Mouse (Mus musculus) 3T3-L1 (cell line): ENCODE data around the gene Hck.

Source experiments
- DNase-seq: peaks from one replicate; pipeline ENCODE4 v3.0.0-alpha.2; 2015; ENCODE audit warnings: low read depth, low spot score

Hck gene

GRCm38 (mm10) chr2:153151026-153151425, 42.8 kb downstream of the Hck start:
- no peak for DNase-seq

GRCm38 (mm10) chr2:153151926-153152665, 43.8 kb downstream of the Hck start:
- DNase-seq, result no peak

DNA sequence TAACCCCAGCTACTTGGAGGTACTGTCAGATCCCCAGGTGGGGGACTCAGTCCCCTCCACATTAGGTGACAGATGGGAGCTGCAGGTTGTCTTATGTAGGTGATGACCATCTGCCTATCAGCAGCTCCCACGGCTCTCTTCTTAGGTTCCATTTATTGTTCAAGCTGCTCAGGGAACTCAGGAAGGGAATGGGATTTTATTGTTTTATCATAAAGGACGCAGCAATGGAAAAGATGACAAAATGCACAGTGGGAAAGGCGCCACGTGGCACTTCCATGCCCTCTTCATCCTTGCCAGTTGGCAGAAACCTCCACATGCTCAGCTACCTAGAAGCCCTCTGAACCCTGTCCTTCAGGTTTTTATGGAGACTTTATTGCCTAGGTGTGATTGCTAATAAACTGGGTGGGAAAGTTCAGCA, 44.8 kb downstream of the Hck start:
- no peak for DNase-seq

DNA sequence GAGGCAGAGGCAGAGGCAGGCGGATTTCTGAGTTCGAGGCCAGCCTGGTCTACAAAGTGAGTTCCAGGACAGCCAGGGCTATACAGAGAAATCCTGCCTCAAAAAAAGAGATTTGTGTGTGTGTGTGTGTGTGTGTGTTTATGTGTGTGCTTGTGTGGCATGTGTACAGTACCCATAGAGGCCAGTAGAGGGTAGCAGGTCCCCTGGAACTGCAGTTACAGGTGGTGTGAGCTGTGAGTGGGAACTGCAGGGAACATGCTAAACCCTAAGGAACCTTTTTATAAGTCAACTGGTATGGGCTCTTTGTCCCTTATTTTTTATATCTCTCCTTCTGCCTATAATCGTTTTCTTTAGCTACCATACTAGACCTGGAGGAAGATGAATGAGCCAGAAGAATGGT, 49.0 kb downstream of the Hck start:
- DNase-seq, result no peak

DNA sequence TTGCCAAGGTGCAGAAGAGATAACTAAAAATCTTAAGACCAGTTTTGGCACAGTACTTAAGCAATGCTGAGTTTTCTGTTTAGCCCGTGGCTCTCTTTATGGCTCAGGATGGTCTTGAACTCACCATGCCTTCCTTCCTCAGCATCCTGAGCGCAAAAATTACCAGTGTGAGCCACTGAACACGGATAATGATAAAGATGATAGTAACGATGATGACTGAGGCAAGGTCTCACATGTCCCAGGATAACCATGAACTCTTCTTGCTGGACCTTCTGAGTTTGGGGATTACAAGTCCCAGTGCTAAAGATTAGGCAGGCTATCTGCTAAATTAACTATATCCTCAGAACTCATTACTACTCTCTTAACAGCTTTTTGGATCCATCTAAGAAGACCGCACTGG, 51.9 kb downstream of the Hck start:
- DNase-seq, result no peak

DNA sequence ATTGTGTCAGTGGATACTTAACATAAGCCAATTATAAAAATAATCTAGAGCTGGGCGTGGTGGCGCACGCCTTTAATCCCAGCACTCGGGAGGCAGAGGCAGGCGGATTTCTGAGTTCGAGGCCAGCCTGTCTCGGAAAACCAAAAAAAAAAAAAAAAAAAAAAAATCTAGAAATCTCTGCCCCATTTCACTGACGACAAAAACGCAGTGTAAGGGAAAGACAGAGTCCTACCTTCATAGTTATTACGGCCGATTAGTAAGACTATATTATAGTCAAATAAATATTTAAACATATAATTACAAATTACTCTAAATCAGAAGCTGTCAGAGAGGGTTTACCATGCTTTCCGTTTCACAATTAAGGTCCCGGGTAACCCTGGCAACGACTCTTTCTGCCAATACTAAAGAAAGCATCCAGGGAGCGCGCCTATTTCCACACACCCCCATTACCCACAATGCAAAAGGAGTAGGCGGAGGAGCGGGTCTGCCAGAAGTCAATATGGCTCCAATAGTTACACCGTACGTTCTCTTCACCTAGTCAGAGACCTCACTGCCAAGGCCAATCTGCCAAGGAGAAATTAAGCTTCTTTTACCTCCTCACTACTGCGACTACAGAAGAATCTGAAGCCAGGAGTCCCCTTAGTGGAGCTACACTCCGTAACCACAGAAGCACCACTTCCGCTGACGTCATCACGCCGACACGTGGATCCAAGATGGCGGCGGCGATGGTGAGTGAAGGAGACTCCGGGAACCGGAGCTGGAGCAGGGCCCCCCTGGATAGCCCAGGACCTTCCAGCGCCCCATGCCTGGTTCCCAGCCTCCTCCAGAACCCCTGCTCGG, 52.8 kb downstream of the Hck start, which contains the start of gene Tm9sf4:
TSS of gene Tm9sf4 (plus strand) at position 460 of the 840 bp plus-strand sequence.
- DNase-seq, result peak; percentile 98

DNA sequence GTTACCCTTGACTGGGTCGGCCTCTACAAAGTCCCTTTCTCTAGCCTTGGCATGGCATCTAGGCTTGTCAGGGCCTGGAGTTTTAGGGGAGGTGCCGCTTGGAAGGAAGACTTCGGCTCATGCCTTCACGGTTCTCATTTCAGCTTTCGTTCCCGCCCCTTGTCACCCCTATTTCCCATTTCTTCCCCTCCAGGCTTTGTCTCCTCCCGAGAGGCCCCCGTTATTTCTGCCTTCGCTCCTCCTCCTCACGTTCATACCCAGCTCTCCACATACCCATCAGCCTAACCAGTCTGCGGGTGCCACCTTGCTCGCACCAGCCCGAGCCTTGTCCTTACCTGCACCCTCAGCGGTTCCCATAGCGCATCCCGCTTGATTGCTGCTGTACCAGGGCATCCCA, 53.4 kb downstream of the Hck start:
- DNase-seq, result no peak

- DNase-seq, result no peak
These were observed 58.9 kb downstream of the Hck start for GRCm38 (mm10) chr2:153167136-153167535.

- DNase-seq, result peak; percentile 70
These were observed 60.0 kb downstream of the Hck start for GRCm38 (mm10) chr2:153168134-153168820.

- DNase-seq, result no peak
These were observed 62.4 kb downstream of the Hck start for GRCm38 (mm10) chr2:153170490-153171224.

- no peak for DNase-seq
These were observed 63.7 kb downstream of the Hck start for GRCm38 (mm10) chr2:153171966-153172365.

GRCm38 (mm10) chr2:153175995-153176570, 67.8 kb downstream of the Hck start:
- no peak for DNase-seq

- peak; percentile 41 for DNase-seq
These were observed 68.9 kb downstream of the Hck start for GRCm38 (mm10) chr2:153177188-153177587.

DNA sequence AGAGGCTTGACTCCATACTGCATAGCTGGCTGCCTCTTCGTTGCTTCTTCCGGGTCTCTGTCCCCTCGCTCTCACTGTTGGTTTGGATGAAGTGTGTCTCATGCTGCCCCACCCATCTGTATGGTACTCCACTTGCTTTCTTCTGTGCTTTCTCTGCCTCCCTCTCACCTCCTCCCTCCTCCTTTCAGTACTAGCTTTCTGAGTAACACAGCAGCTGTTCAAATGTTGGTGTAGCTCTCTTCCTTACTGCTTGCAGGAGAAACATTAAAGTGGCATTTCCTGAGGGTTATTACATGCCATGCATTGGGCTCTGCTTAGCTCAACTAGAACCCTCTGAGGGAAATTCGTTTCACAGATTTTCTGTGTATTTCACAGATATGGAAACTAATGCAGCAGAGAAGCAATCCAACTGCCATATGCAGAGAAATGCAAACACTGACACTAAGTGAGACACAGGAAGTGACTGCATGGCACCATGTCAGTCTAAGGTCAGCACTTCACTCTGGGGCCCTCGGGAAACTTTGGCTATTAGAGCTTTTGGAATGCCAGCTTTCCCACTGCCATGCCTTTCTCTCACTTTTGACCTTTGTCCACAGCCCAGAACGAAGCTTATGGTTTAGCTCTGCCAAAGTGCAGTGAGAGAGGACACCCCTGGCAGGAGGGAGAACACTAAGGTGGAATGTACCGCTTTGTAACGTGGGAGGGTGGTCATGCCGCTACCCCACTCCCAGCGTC, 71.0 kb downstream of the Hck start:
- peak; percentile 56 for DNase-seq

DNA sequence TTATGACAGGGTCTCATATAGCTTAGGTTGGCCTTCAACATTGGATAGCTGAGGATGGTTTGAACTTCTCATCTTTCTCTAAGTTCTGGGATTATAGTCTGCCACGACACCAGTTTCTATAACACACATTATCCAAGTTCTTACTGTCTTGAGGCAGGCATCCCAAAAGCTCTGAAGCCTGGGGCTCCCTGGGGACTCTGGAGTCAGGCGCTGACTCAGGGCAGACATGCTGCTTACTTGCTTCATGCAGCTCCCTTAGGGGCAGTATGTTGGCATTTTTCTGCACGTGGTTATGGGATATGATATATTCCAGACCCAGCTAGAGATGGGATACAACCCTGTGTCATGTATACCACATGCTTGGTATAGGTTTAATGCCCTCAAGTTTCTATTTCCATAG, 71.7 kb downstream of the Hck start:
- peak; percentile 90 for DNase-seq

GRCm38 (mm10) chr2:153186176-153186591, 77.9 kb downstream of the Hck start:
- DNase-seq, result peak; percentile 40

DNA sequence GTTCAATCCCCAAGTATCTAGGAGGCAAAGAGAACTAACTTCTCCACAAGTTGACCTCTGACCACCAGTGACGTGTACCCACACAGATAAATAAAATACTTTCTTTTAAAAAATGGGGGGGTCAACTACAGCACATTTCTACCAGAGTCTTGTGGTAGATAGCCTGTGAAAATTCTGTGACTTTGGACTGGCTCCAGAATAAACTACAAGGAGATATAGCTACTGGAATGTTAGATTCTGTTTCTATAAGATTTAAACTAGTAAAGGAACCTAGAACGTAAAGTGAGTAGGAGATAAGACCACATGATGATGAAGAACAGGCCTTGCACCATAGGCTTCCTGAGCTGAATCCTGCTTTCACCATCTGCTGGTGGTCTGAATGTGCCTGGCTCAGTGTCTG, 79.6 kb downstream of the Hck start:
- DNase-seq, result no peak

GRCm38 (mm10) chr2:153191242-153191641, 83.0 kb downstream of the Hck start:
- DNase-seq, result no peak

- no peak for DNase-seq
These were observed 86.0 kb downstream of the Hck start for GRCm38 (mm10) chr2:153194255-153194654.

GRCm38 (mm10) chr2:153198485-153198884, 90.2 kb downstream of the Hck start:
- DNase-seq, result peak; percentile 29
